Mouse (Mus musculus) kidney, adult 18-20 months (tissue): ENCODE results near the gene Tmbim6.
"Not testable (repeated sequence)": the region's sequence is repeated elsewhere in the genome, so short reads cannot be mapped to it uniquely, and the experiment has no call there.

Experiments used
- DNase-seq: peaks from one replicate; pipeline ENCODE4 v3.0.0; 2021

Gene Tmbim6

DNA sequence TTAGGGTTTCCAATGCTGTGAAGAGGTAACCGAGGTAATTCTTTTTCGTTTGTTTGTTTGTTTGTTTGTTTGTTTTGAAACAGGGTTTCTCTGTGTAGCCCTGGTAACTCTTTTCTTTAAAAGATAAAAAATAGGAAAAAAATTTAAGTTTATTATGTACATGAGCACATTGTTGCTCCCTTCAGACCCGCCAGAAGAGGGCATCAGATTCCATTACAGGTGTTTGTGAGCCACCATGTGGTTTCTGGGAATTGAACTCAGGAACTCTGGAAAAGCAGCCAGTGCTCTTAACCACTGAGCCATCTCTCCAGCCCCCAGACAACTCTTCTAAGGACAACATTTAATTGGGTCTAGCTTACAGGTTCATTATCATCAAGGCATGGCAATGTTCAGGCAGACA lies 6.6 kb upstream of the Tmbim6 start:
- DNase-seq, result not testable (repeated sequence)

DNA sequence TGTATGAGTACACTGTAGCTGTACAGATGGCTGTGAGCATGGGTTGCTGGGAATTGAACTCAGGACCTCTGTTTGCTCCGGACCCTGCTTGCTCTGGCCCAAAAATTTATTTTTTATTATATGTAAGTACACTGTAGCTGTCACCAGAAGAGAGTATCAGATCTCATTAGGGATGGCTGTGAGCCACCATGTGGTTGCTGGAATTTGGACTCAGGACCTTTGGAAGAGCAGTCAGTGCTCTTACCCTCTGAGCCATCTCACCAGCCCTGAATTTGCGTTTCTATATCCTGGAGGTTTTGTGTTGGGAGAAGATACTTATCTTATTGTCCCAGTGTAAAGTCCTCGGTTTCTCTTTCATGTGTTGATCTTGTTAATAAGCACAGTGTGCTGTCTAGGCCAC lies 5.9 kb upstream of the Tmbim6 start:
- no peak for DNase-seq

DNA sequence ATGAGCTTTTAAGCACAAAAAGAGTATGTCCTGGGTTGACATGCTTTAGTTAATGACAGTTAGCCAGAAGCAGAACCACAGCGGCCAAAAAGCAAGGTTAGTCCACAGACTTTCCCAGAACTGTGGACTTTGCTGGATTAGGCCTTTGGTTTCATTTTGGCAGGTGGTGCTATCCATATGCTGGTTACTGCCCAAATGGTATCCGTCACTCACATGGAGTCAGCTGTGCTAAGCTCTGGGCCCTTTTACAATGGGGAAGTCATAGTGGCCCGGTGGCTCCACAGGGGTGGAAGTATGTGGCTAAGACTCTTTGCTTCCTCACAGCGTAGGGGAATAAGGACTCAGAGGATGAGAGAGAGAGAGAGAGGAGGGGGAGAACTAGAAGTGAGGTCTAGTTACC lies 4.7 kb upstream of the Tmbim6 start:
- no peak for DNase-seq

DNA sequence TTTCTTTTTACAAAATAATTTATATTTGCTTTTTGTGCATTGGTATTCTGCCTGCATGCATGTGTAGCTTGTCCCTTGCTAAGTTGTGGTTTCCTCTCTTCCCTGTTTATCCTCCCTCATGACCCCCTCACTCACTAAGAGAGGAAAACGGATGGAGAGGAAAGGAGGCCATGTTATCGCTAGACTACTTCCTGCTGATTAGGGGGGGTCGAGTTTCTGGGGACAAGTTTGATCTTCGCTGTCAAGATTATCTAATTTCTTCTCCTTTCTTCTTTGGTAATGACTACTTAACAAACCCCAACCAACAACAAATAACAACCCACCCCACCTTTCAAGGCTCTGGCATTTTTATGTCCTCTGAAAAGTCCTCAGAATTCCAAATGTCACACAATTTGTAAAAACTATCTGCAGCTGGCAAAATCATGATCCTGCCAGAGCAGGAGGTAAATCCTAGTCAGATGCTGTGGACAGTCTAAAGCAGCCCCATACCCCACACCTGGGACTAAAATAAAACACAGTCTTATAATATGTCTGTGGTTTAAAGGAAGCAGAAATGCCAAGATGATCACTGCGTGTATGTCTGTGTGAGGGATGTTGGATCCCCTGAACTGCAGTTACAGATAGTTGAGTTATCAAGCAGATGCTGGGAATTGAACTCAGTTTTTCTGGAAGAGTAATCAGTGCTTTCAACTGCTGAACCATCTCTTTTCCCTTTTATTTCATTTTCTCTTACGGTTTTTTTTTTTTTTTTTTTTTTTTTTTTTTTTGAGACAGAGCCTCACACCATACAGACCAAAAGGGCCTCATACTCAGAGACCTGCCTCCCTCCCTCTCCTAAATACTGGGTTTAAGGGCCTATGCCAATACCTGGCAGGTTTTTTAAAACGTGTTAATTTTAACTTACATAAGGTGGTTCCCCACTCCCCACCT lies 1.9 kb upstream of the Tmbim6 start:
- DNase-seq, result no peak

GRCm38 (mm10) chr15:99391975-99392374 lies 707 bp upstream of the Tmbim6 start:
- DNase-seq, result peak; percentile 72

- DNase-seq, result peak; percentile 89
Measured at GRCm38 (mm10) chr15:99393386-99394252, 937 bp downstream of the Tmbim6 start.

GRCm38 (mm10) chr15:99396462-99396861 lies 3.8 kb downstream of the Tmbim6 start:
- no peak for DNase-seq

DNA sequence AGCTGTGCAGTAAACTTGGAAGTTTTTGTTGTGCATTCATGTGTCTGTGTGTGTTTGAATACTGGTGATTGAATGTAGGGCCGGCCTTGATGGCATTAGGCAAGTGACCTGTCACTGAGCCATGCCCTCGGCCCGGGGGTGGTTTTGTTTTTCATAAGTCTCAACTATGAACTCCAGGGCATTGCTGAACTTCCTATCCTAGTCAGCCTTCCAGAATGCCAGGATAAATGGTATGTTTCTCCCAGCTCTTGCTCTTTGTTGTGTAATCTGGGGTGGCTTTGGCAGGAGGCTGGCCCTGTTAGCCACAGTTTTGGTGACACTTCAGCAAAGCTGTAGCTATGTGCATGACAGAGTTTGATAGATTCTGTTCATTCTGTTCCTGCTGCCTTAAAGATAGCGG lies 4.2 kb downstream of the Tmbim6 start:
- DNase-seq, result no peak

DNA sequence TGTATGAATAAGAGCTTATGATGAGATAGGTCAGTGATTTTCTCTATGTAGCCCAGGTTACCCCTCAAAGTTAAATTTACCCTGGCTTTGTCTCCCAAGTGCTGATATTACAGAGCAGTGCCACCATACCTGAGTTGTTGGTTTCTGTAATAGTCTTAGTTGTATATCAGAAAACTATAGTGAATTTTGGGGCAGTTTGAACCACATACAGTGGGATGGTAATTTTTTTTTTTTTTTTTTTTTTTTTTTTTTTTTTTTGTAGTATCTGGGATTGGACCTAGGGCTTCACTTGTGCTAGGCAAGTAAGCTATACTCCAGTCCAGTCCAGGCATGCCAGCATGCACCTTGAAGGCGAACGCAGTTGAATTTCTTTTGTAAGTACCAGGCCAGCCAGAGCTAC lies 4.9 kb downstream of the Tmbim6 start:
- DNase-seq, result no peak

DNA sequence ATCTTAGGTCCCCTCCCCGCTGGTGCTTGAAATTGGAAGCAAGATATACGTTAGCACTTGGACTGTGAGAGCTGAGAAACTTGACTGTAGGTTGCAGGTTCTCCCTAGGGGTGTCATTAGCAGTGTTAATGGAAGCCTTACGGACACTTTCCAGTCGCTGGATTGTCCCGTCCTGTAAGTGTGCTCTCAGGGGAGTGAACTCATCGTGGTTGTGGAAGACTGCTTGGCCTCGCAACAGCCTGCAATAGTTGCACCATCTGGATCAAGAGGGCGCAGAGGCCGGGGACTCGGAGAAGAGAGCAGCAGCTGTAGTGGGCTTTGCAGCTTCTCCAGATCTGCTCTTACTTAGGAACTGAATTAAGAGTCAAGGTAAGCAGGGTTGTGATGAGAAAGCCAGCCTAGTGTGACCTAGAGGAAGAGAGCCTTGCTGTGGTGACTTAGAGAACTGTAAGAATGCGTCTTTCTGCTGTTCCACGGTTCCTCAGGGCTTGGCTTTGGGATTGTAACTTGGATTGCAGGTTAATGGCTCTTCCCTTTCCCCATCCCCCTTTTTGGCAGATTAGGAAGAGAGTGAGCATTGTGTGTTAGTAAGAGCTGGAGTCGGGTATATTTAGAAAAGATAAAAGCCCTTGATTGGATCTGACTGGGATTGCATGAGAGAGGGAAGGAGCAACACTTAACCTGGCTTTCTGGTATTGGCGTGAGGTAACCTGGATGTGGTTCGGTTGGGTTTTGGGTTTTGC lies 7.0 kb downstream of the Tmbim6 start:
- DNase-seq, result no peak

GRCm38 (mm10) chr15:99400602-99401001 lies 7.9 kb downstream of the Tmbim6 start:
- no peak for DNase-seq

GRCm38 (mm10) chr15:99403159-99403889 lies 10.6 kb downstream of the Tmbim6 start:
- no peak for DNase-seq

- DNase-seq, result peak; percentile 64
Measured at GRCm38 (mm10) chr15:99405150-99405549, 12.5 kb downstream of the Tmbim6 start.

GRCm38 (mm10) chr15:99406986-99407570 lies 14.4 kb downstream of the Tmbim6 start:
- DNase-seq, result no peak

- DNase-seq, result no peak
Measured at GRCm38 (mm10) chr15:99408845-99409244, 16.2 kb downstream of the Tmbim6 start.

GRCm38 (mm10) chr15:99411747-99412146 lies 19.1 kb downstream of the Tmbim6 start:
- DNase-seq, result no peak

DNA sequence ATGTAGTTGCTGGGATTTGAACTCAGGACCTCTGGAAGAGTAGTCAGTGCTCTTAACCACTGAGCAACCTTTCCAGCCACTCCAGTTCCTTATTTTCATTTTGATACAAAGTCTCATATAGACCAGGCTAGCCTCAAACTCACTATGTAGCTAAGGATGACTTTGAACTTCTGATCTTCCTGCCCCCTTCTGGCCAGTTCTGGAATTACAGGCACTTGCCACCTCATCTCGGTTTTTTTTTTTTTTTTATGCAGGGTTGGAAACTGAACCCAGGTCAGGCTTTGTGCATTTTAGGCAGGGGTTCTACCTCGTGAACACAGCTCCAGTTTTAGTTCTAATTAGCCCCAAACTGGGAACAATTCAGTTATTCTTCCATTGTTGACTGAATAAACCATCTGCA lies 23.1 kb downstream of the Tmbim6 start:
- DNase-seq, result peak; percentile 65

DNA sequence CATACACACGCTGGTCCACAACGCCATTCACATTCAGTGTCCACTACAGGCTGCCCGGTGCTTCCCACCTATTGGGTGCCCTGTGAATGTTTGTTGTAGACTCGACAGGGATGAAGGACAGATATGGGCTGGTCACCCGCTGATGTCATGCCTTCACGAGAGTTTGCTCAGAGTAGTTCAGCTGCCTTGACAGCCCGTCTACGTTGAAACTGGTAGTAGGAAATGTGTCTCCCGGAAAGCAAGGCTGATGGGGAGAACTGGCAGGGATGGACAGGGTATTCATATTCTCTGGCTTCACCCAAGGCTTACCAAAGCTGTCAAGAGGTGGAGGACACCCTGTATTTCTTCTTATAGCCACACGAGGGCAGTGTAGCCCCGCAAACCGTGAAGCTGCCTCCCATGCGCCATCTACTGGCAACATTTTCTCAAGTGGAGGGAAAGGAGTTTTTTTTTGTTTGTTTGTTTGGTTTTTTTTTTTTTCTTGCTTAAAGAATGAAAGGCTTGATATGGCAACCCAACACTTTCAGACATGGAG lies 23.7 kb downstream of the Tmbim6 start:
- peak; percentile 84 for DNase-seq

GRCm38 (mm10) chr15:99416957-99417356 lies 24.3 kb downstream of the Tmbim6 start:
- no peak for DNase-seq

DNA sequence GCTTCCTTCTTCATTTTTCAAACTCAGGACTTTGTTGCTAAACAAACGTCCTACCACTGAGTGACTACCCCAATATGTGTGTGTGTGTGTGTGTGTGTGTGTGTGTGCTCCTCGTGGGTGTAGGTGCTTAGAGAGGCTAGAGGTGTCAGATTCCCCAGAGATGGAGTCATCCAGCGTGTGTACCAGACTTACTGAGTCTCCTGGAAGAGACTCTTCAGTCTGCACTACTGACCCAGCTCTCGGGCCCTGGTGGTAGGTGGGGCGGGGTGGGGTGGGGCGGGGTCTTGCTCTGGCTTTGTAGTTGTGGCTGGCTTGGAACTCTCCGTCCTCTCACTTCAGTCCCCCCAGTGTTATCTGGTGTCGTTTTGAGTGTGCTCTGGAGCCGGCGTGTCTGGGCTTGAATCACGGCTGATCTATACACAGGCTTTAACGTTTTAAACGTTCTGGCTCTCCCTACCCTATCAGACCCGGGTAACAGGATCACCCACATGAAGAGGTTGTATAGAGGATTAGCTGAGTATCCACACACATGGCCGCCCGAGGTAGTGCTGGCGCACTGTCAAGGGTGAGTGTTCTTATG lies 25.1 kb downstream of the Tmbim6 start:
- no peak for DNase-seq

DNA sequence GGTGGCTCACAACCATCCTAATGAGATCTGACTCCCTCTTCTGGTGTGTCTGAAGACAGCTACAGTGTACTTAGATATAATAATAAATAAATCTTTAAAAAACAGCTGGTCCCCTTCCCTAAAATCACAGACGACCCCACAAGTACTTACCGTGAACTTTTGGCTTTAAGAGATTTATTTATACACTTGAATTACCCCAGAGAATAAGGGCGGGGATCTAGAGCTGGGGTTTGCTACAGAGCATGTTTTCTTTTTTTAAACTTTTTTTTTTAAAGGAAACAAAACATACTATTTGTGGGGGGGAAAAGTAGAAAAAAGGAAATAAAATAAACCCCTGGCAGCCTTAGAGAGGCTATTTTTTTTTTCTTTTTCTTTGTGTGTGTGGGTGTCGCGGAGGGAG lies 27.4 kb downstream of the Tmbim6 start:
- DNase-seq, result no peak
